ENCODE assay signal across 8 mouse cellular contexts in genomic region chr9:102636553-102636952, GRCm38 (mm10). TPM values are rescaled to one million over a fixed set of nuclear protein-coding genes. Genes with fewer than 3 reads are reported as not detected.
DNase-seq lines count a peak whose midpoint lies in the region; ATAC-seq and TF ChIP-seq lines count a peak whose summit lies in the region.

No protein-coding gene starts in this region.

- peak; percentile 64; the same call in 1 of the 2 replicates for ATAC-seq in hindbrain, embryonic 11.5 days (ENCODE audit: low FRiP score)
- ATAC-seq in hindbrain, embryonic 13.5 days (ENCODE audit: low FRiP score): no peak
- peak; percentile 85 for ATAC-seq in megakaryocyte progenitor cell, adult 5-6 weeks (replicated peaks; ENCODE audit: poor library complexity)

- no peak overlapping the region for H3K4me2 ChIP-seq in hindbrain, embryonic 11.5 days (replicated peaks; ENCODE audit: low read depth, low read length)
- no peak overlapping the region for H3K4me2 ChIP-seq in hindbrain, embryonic 13.5 days

- H3K4me3 ChIP-seq in hindbrain, embryonic 11.5 days (ENCODE audit: low read depth, low read length): no peak overlapping the region
- H3K4me3 ChIP-seq in hindbrain, embryonic 13.5 days: no peak overlapping the region
- no peak overlapping the region for H3K4me3 ChIP-seq in gastrocnemius, adult 2 months

- H3K27ac ChIP-seq in hindbrain, embryonic 11.5 days (ENCODE audit: low read depth, low read length): no peak overlapping the region
- no peak overlapping the region for H3K27ac ChIP-seq in hindbrain, embryonic 13.5 days
- no peak overlapping the region for H3K27ac ChIP-seq in gastrocnemius, adult 2 months

- intact Hi-C loops in gastrocnemius, adult 2 months (cut with DNase I): loop anchor here (2.0 kb wide), 1 partner anchor 76 kb away; no protein-coding TSS in a partner anchor

- no peaks in the 10 kb centered on the region for H3K9me3 ChIP-seq in hindbrain, embryonic 11.5 days (ENCODE audit: control insufficient read depth, low read length)
- no peaks in the 10 kb centered on the region for H3K9me3 ChIP-seq in hindbrain, embryonic 13.5 days

- H3K4me1 ChIP-seq in hindbrain, embryonic 11.5 days (replicated peaks; ENCODE audit: control insufficient read depth, insufficient read depth, low read length): no peaks in the 10 kb centered on the region; the same call in 1 of the 2 replicates
- peaks cover 19% of the 10 kb centered on the region for H3K4me1 ChIP-seq in hindbrain, embryonic 13.5 days (replicated peaks)

- WGBS in hindbrain, embryonic 11.5 days: 5% methylated on average over 4 of the region's 4 CpGs
- WGBS in hindbrain, embryonic 13.5 days: 2% methylated on average over 4 of the region's 4 CpGs

- H3K36me3 ChIP-seq in hindbrain, embryonic 11.5 days (ENCODE audit: control insufficient read depth, insufficient read depth, low read length): no peaks in the 10 kb centered on the region
- H3K36me3 ChIP-seq in hindbrain, embryonic 13.5 days: peaks cover 20% of the 10 kb centered on the region

- no peak overlapping the region for H3K9ac ChIP-seq in hindbrain, embryonic 11.5 days (ENCODE audit: low read depth, low read length)
- H3K9ac ChIP-seq in hindbrain, embryonic 13.5 days: no peak overlapping the region

- peak; percentile 80 for DNase-seq in hindbrain, embryonic 11.5 days (ENCODE audit: low spot score)
- peak; percentile 71 for DNase-seq in Muller cell, postnatal 12 days (ENCODE audit: inconsistent ontology term)
- peak; percentile 70 to 79 for DNase-seq in cerebellum, postnatal 10 days
- DNase-seq in gastrocnemius, adult 2 months: peak; percentile 65
- peak; percentile 43 to 69 for DNase-seq in layer of hippocampus, postnatal 14 days (ENCODE audit: low spot score in 2 of 2)
- peak; percentile 54 for DNase-seq in skeletal muscle tissue, adult 2 months (ENCODE audit: low read depth, low spot score)

- no peaks in the 10 kb centered on the region for H3K27me3 ChIP-seq in hindbrain, embryonic 11.5 days (ENCODE audit: control insufficient read depth, insufficient read depth, low read length)
- no peaks in the 10 kb centered on the region for H3K27me3 ChIP-seq in hindbrain, embryonic 13.5 days

- peak; percentile 91 for TF ChIP-seq CTCF in gastrocnemius, adult 2 months (IDR thresholded peaks at IDR 0.05)

RNA-seq across cellular contexts. Expression of gene Cep63, which starts 10.2 kb away (rescaled TPM):
- polyA plus RNA-seq in hindbrain, embryonic 11.5 days (2014; fragmentation: Nextera tagmentation; extraction: Ambion mirVana): 55.7 and 57.1 TPM in 2 replicates
- polyA plus RNA-seq in hindbrain, embryonic 13.5 days (2015; fragmentation: Nextera tagmentation; extraction: Ambion mirVana): 43.0 and 44.3 TPM in 2 replicates
- total RNA-seq in gastrocnemius, adult 2 months (2021): 10 to 100 TPM; 18.5 to 25.2 TPM
- total RNA-seq in layer of hippocampus, postnatal 14 days (2021): 10 to 100 TPM; 28.1 to 28.3 TPM
- total RNA-seq in megakaryocyte progenitor cell, adult 5-6 weeks (2015): 26.0 and 43.3 TPM in 2 replicates
- 30.0 and 40.8 TPM in 2 replicates for total RNA-seq in megakaryocyte progenitor cell, adult 5-6 weeks (2017)

RNA-seq across cellular contexts. Expression of gene Anapc13, which starts 10.5 kb away (rescaled TPM):
- 160 and 165 TPM in 2 replicates for polyA plus RNA-seq in hindbrain, embryonic 11.5 days (2014; fragmentation: Nextera tagmentation; extraction: Ambion mirVana)
- polyA plus RNA-seq in hindbrain, embryonic 13.5 days (2015; fragmentation: Nextera tagmentation; extraction: Ambion mirVana): 194 and 200 TPM in 2 replicates
- total RNA-seq in gastrocnemius, adult 2 months (2021): 100 to 1,000 TPM; 217 to 239 TPM
- total RNA-seq in layer of hippocampus, postnatal 14 days (2021): 100 to 1,000 TPM; 106 TPM
- total RNA-seq in megakaryocyte progenitor cell, adult 5-6 weeks (2015): 105 and 118 TPM in 2 replicates
- total RNA-seq in megakaryocyte progenitor cell, adult 5-6 weeks (2017): 107 and 125 TPM in 2 replicates
